Mouse (Mus musculus): ENCODE measurements around the gene Ubl7. TPM values are rescaled to one million over a fixed set of nuclear protein-coding genes. Genes with fewer than 3 reads are reported as not detected.

Ubl7 gene
- total and polyA plus RNA-seq, 2 experiments from 2014 or later, result 132 to 161 TPM

DNA sequence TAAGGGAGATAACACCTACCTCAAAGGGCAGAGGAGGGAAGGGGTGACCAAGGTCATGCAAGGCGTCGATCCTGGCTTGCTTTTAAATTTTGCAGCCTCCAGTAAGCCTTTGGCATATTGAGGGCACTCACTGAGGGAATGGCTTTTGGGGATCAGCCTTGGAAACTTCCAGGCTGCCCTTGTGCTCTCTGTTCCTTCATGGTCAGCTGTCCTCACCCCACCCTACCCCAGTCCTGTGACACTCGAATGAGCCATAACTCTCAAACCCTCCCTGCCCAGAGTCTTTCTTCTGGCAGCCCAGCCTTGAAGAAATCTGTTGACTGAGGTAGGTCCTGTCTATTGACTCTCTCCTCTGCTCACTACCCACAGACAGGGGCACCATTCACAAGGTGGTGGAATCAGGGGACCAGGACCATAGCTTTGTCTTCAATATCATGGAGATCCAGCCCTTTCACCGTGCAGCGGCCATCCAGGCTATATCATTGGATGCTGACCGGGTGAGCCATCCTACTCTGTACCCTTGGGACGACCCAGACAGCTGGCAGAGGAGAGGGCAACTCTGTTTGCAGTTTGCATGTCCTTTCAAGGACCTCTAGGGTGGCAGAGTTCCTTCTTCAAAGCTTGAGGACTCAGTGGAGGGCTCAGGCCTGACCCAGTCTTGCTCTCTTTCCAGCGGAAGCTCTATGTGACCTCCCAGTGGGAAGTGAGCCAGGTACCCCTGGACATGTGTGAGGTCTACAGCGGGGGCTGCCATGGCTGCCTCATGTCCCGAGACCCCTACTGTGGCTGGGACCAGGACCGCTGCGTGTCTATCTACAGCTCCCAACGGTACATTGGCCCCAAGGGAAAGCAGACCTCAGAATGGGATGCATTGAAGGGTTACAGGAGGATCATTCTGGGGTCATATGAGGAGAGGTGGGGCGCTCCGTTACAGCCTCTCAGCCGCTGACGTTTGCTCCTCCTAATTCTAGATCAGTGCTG is 49.4 kb downstream of the Ubl7 start:
- no peaks in the 10 kb centered on the region for H3K9me3 ChIP-seq (ENCODE audit: low read length)
- no peak overlapping the region for H3K4me3 ChIP-seq (ENCODE audit: low read depth, low read length)
- peaks cover 52% of the 10 kb centered on the region for H3K36me3 ChIP-seq (ENCODE audit: insufficient read depth, low read length)
- H3K9ac ChIP-seq (replicated peaks; ENCODE audit: low read length, poor library complexity, severe bottlenecking), result no peak overlapping the region
- DNase-seq (ENCODE audit: low spot score) (no peak), ATAC-seq (ENCODE audit: low FRiP score) (no peak)
- H3K4me2 ChIP-seq (ENCODE audit: low read depth, low read length, poor library complexity, severe bottlenecking), result no peak overlapping the region
- H3K27me3 ChIP-seq (ENCODE audit: insufficient read depth, low read length), result no peaks in the 10 kb centered on the region
- no peak for TF ChIP-seq CTCF (IDR thresholded peaks at IDR 0.05)
- 92% methylated on average over 17 of the region's 17 CpGs for WGBS
- no peaks in the 10 kb centered on the region for H3K4me1 ChIP-seq (ENCODE audit: insufficient read depth, low read length)
- no peak overlapping the region for H3K27ac ChIP-seq (ENCODE audit: low read depth, low read length)

GRCm38 (mm10) chr9:57961226-57961625 is 50.4 kb downstream of the Ubl7 start:
- no peak for DNase-seq (ENCODE audit: low spot score)
- Histone ChIP-seq H3K27ac (ENCODE audit: low read depth, low read length) (no peak overlapping the region), H3K27me3 (ENCODE audit: insufficient read depth, low read length) (no peaks in the 10 kb centered on the region), H3K9me3 (ENCODE audit: low read length) (no peaks in the 10 kb centered on the region), H3K9ac (replicated peaks; ENCODE audit: low read length, poor library complexity, severe bottlenecking) (no peak overlapping the region), H3K4me2 (ENCODE audit: low read depth, low read length, poor library complexity, severe bottlenecking) (no peak overlapping the region), H3K36me3 (ENCODE audit: insufficient read depth, low read length) (peaks cover 41% of the 10 kb centered on the region), H3K4me3 (ENCODE audit: low read depth, low read length) (no peak overlapping the region), H3K4me1 (ENCODE audit: insufficient read depth, low read length) (no peaks in the 10 kb centered on the region)
- ATAC-seq (ENCODE audit: low FRiP score), result no peak
- TF ChIP-seq CTCF (IDR thresholded peaks at IDR 0.05), result no peak
- WGBS, result 89% methylated on average over 15 of the region's 15 CpGs

GRCm38 (mm10) chr9:57961863-57962778 is 51.3 kb downstream of the Ubl7 start:
- no peak overlapping the region for H3K4me2 ChIP-seq (ENCODE audit: low read depth, low read length, poor library complexity, severe bottlenecking)
- TF ChIP-seq CTCF (IDR thresholded peaks at IDR 0.05), result no peak
- 73% methylated on average over 17 of the region's 17 CpGs for WGBS
- DNase-seq (ENCODE audit: low spot score) (no peak), ATAC-seq (ENCODE audit: low FRiP score) (no peak)
- no peak overlapping the region for H3K9ac ChIP-seq (replicated peaks; ENCODE audit: low read length, poor library complexity, severe bottlenecking)
- H3K9me3 ChIP-seq (ENCODE audit: low read length), result no peaks in the 10 kb centered on the region
- H3K36me3 ChIP-seq (ENCODE audit: insufficient read depth, low read length), result peaks cover 33% of the 10 kb centered on the region
- no peak overlapping the region for H3K4me3 ChIP-seq (ENCODE audit: low read depth, low read length)
- H3K27ac ChIP-seq (ENCODE audit: low read depth, low read length), result no peak overlapping the region
- no peaks in the 10 kb centered on the region for H3K27me3 ChIP-seq (ENCODE audit: insufficient read depth, low read length)
- H3K4me1 ChIP-seq (ENCODE audit: insufficient read depth, low read length), result no peaks in the 10 kb centered on the region

GRCm38 (mm10) chr9:57963249-57963997 is 52.6 kb downstream of the Ubl7 start:
- ATAC-seq (ENCODE audit: low FRiP score), result no peak
- Histone ChIP-seq H3K4me2 (ENCODE audit: low read depth, low read length, poor library complexity, severe bottlenecking) (no peak overlapping the region), H3K27ac (ENCODE audit: low read depth, low read length) (no peak overlapping the region), H3K9ac (replicated peaks; ENCODE audit: low read length, poor library complexity, severe bottlenecking) (no peak overlapping the region), H3K9me3 (ENCODE audit: low read length) (no peaks in the 10 kb centered on the region), H3K36me3 (ENCODE audit: insufficient read depth, low read length) (peaks cover 25% of the 10 kb centered on the region), H3K27me3 (ENCODE audit: insufficient read depth, low read length) (no peaks in the 10 kb centered on the region), H3K4me1 (ENCODE audit: insufficient read depth, low read length) (no peaks in the 10 kb centered on the region), H3K4me3 (ENCODE audit: low read depth, low read length) (no peak overlapping the region)
- no peak for TF ChIP-seq CTCF (IDR thresholded peaks at IDR 0.05)
- WGBS, result 82% methylated on average over 4 of the region's 4 CpGs
- no peak for DNase-seq (ENCODE audit: low spot score)

GRCm38 (mm10) chr9:57963998-57964395 is 53.2 kb downstream of the Ubl7 start:
- H3K27me3 ChIP-seq (ENCODE audit: insufficient read depth, low read length), result no peaks in the 10 kb centered on the region
- H3K4me3 ChIP-seq (ENCODE audit: low read depth, low read length), result no peak overlapping the region
- WGBS, result 66% methylated on average over 5 of the region's 5 CpGs
- H3K4me2 ChIP-seq (ENCODE audit: low read depth, low read length, poor library complexity, severe bottlenecking), result no peak overlapping the region
- no peaks in the 10 kb centered on the region for H3K4me1 ChIP-seq (ENCODE audit: insufficient read depth, low read length)
- TF ChIP-seq CTCF (IDR thresholded peaks at IDR 0.05), result no peak
- H3K36me3 ChIP-seq (ENCODE audit: insufficient read depth, low read length), result peaks cover 20% of the 10 kb centered on the region
- no peak for ATAC-seq (ENCODE audit: low FRiP score)
- H3K9me3 ChIP-seq (ENCODE audit: low read length), result no peaks in the 10 kb centered on the region
- no peak overlapping the region for H3K9ac ChIP-seq (replicated peaks; ENCODE audit: low read length, poor library complexity, severe bottlenecking)
- DNase-seq (ENCODE audit: low spot score), result no peak
- no peak overlapping the region for H3K27ac ChIP-seq (ENCODE audit: low read depth, low read length)

Data from midbrain, postnatal 0 days (tissue).